Mouse (Mus musculus): Measurements from ENCODE around the gene Gm43552. TPM values are rescaled to one million over a fixed set of nuclear protein-coding genes. Genes with fewer than 3 reads are reported as not detected.
"Not testable (repeated sequence)": the region's sequence is repeated elsewhere in the genome, so short reads cannot be mapped to it uniquely, and the experiment has no call there.

Gene Gm43552
- 0.62 TPM in 1 of 2 replicates, not detected in the other for polyA plus RNA-seq (2012; rRNA removed)

GRCm38 (mm10) chr5:65492716-65493531 lies at the start of gene Gm43552:
Gm43552 (minus strand) TSS chr5:65492833.
- WGBS: under 1% methylated on average over 69 of the region's 69 CpGs
- DNase-seq (ENCODE audit: low read depth, low spot score): no peak

- DNase-seq (ENCODE audit: low read depth, low spot score): no peak
- WGBS: 65% methylated on average over 3 of the region's 3 CpGs
Measured at GRCm38 (mm10) chr5:65541889-65542288, 49.3 kb upstream of the Gm43552 start.

GRCm38 (mm10) chr5:65539786-65540185 lies 47.2 kb upstream of the Gm43552 start:
- WGBS: 95% methylated on average over 3 of the region's 3 CpGs

GRCm38 (mm10) chr5:65538829-65539228 lies 46.2 kb upstream of the Gm43552 start:
- DNase-seq (ENCODE audit: low read depth, low spot score): no peak
- WGBS: 11% methylated on average over 4 of the region's 4 CpGs

More at GRCm38 (mm10) chr5:65539786-65540185, 47.2 kb upstream of the Gm43552 start:
- DNase-seq (ENCODE audit: low read depth, low spot score): no peak

- no peak for DNase-seq (ENCODE audit: low read depth, low spot score)
- under 1% methylated on average over 4 of the region's 4 CpGs for WGBS
Measured at GRCm38 (mm10) chr5:65538121-65538520, 45.5 kb upstream of the Gm43552 start.

- WGBS: 1% methylated on average over 54 of the region's 59 CpGs
- DNase-seq (ENCODE audit: low read depth, low spot score): no peak
Measured at GRCm38 (mm10) chr5:65537420-65538071, 44.9 kb upstream of the Gm43552 start.

- WGBS: under 1% methylated on average over 63 of the region's 66 CpGs
- no peak for DNase-seq (ENCODE audit: low read depth, low spot score)
Measured at GRCm38 (mm10) chr5:65536751-65537419, 44.3 kb upstream of the Gm43552 start, which contains the start of the genes Smim14 and Ube2k. Smim14 (minus strand) TSS chr5:65537184. Ube2k (plus strand) TSS chr5:65537233.

- 64% methylated on average over 10 of the region's 10 CpGs for WGBS
- DNase-seq (ENCODE audit: low read depth, low spot score): not testable (repeated sequence)
Measured at GRCm38 (mm10) chr5:65536068-65536465, 43.4 kb upstream of the Gm43552 start.

- DNase-seq (ENCODE audit: low read depth, low spot score): no peak
- WGBS: 46% methylated on average over 5 of the region's 5 CpGs
Measured at GRCm38 (mm10) chr5:65535457-65536067, 42.9 kb upstream of the Gm43552 start.

GRCm38 (mm10) chr5:65534496-65534895 lies 41.9 kb upstream of the Gm43552 start:
- WGBS: 78% methylated on average over 4 of the region's 4 CpGs
- no peak for DNase-seq (ENCODE audit: low read depth, low spot score)

- 86% methylated on average over 3 of the region's 3 CpGs for WGBS
- DNase-seq (ENCODE audit: low read depth, low spot score): no peak
Measured at GRCm38 (mm10) chr5:65531283-65531682, 38.6 kb upstream of the Gm43552 start.

GRCm38 (mm10) chr5:65525674-65526443 lies 33.2 kb upstream of the Gm43552 start:
- WGBS: 37% methylated on average over 8 of the region's 8 CpGs
- DNase-seq (ENCODE audit: low read depth, low spot score): no peak

- 43% methylated on average over 4 of the region's 4 CpGs for WGBS
- DNase-seq (ENCODE audit: low read depth, low spot score): no peak
Measured at GRCm38 (mm10) chr5:65524831-65525230, 32.2 kb upstream of the Gm43552 start.

- DNase-seq (ENCODE audit: low read depth, low spot score): no peak
- WGBS: 87% methylated on average over 1 of the region's 1 CpGs
Measured at GRCm38 (mm10) chr5:65521803-65522202, 29.2 kb upstream of the Gm43552 start.

GRCm38 (mm10) chr5:65514635-65515278 lies 22.1 kb upstream of the Gm43552 start:
- 17% methylated on average over 5 of the region's 5 CpGs for whole genome bisulfite sequencing
- DNase-seq (ENCODE audit: low read depth, low spot score): no peak

GRCm38 (mm10) chr5:65513506-65513905 lies 20.9 kb upstream of the Gm43552 start:
- WGBS: 29% methylated on average over 3 of the region's 3 CpGs
- no peak for DNase-seq (ENCODE audit: low read depth, low spot score)

GRCm38 (mm10) chr5:65508395-65508794 lies 15.8 kb upstream of the Gm43552 start:
- no peak for DNase-seq (ENCODE audit: low read depth, low spot score)
- WGBS: 80% methylated on average over 8 of the region's 8 CpGs

GRCm38 (mm10) chr5:65505786-65506185 lies 13.2 kb upstream of the Gm43552 start:
- no peak for DNase-seq (ENCODE audit: low read depth, low spot score)
- WGBS: 22% methylated on average over 8 of the region's 8 CpGs

- DNase-seq (ENCODE audit: low read depth, low spot score): no peak
- 38% methylated on average over 9 of the region's 9 CpGs for WGBS
Measured at GRCm38 (mm10) chr5:65501407-65501806, 8.8 kb upstream of the Gm43552 start.

All from large intestine, adult 2 months (tissue).